Mouse (Mus musculus): ENCODE data around the gene Lrrc1.
A peak's percentile ranks its signal among the peaks of the same experiment; 100 is the strongest.

The Lrrc1 gene

DNA sequence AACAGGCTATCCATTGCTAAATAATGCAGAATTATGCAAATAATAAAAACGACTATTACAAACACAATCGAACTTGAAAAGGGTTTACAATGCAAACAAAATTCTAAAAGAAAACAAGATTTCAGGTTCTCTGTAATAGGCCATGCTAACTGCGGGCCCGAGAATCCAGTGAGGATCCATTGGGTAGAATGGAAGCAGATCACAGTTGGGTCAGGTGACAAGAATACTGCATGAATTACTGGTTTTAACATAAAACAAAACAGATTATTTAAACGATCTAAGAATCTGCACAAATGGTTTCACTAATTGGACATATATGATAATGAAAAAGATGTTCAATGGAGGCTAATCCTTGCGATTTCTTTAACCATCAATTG is 42.5 kb downstream of the Lrrc1 start:
- DNase-seq (ENCODE audit: low spot score): no peak

GRCm38 (mm10) chr9:77499084-77499483 is 45.6 kb downstream of the Lrrc1 start:
- no peak for DNase-seq (ENCODE audit: low spot score)

- no peak for DNase-seq (ENCODE audit: low spot score)
Measured at GRCm38 (mm10) chr9:77498406-77498805, 46.3 kb downstream of the Lrrc1 start.

GRCm38 (mm10) chr9:77497173-77497572 is 47.5 kb downstream of the Lrrc1 start:
- no peak for DNase-seq (ENCODE audit: low spot score)

DNA sequence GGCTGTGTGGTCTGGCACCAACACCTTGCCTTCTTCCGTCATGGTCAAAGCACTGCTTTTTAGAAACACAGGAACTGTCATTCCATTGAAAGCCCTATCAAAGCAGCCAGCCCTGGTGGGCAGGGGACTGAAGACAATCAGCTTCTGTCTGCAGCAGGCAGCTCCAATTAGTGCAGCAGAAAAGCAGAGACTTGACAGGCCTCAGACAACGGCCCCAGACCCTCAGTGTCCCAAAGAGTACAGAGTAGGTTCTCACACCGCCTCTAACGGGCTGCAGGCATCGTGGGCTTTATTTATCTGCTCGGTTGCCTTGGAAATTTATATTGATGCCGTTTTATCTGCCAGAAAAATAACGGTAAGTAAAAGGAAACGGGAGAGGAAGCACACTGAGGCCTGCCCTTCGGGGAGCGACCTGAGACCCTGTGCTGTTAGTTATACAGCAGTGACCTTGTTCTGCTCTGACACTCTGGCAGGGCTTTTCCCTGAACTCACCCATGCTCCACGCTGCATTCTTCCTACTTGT is 48.1 kb downstream of the Lrrc1 start:
- DNase-seq (ENCODE audit: low spot score): no peak

- no peak for DNase-seq (ENCODE audit: low spot score)
Measured at GRCm38 (mm10) chr9:77494307-77494706, 50.4 kb downstream of the Lrrc1 start.

GRCm38 (mm10) chr9:77488611-77489010 is 56.1 kb downstream of the Lrrc1 start:
- no peak for DNase-seq (ENCODE audit: low spot score)

DNA sequence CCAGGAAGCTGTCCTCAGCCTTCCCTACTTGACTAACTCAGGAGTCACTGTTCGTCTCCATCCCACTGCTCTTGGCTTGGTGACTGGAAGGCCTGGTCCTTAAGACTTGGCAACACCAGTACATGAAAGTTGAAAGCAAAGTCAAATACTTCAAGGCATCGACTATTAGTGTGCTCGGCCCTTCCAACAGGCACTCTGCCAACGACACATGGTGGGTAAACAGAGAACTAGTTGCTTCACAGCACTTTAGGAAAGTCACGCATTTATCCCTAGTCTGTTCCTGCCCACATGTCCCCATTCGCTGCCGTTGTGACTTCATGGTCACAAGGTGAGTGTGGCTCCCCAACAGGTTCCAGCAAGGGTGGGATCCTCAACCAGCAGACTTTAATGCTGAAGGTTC is 57.2 kb downstream of the Lrrc1 start:
- no peak for DNase-seq (ENCODE audit: low spot score)

DNA sequence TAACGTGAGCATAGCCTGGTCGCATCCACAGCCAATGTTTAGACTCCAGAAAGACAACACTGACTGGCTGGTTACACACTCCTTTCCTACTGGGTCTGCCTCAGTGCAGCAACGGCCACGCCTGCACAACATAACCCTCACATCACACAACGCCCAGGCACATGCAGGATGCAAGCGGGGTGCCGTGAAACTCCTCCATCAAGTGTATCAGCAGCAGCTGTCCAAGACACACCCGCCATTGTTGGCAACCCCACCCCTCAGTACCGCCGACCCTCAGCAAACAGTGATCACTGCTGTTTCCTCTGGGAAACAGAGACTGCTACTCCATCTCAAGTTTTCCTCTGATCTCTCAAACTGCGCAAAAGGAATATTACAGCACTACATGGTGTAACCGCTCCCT is 58.8 kb downstream of the Lrrc1 start:
- no peak for DNase-seq (ENCODE audit: low spot score)

DNA sequence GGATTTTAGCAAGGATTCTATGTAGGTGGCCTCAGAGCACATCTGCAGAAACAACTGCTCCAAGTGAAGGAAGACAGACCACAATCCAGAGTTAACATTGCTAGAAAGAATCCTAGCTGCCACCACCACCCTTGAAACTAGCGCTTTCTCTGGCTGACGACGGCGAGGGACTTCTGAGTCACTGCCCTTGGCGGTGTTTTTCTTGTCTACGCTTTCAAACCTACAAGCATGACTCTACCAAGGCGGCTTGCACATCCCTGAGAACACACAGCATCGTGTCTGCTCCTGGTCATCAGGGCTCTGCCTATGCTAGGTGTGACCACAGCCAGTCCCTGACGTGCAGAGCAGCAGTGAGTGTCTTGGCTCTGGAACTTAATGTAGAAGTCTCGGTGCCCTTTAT is 59.9 kb downstream of the Lrrc1 start:
- DNase-seq (ENCODE audit: low spot score): no peak

GRCm38 (mm10) chr9:77483559-77483958 is 61.1 kb downstream of the Lrrc1 start:
- no peak for DNase-seq (ENCODE audit: low spot score)

GRCm38 (mm10) chr9:77482281-77482680 is 62.4 kb downstream of the Lrrc1 start:
- DNase-seq (ENCODE audit: low spot score): no peak

GRCm38 (mm10) chr9:77481380-77481779 is 63.3 kb downstream of the Lrrc1 start:
- no peak for DNase-seq (ENCODE audit: low spot score)

GRCm38 (mm10) chr9:77480574-77481319 is 63.9 kb downstream of the Lrrc1 start:
- no peak for DNase-seq (ENCODE audit: low spot score)

DNA sequence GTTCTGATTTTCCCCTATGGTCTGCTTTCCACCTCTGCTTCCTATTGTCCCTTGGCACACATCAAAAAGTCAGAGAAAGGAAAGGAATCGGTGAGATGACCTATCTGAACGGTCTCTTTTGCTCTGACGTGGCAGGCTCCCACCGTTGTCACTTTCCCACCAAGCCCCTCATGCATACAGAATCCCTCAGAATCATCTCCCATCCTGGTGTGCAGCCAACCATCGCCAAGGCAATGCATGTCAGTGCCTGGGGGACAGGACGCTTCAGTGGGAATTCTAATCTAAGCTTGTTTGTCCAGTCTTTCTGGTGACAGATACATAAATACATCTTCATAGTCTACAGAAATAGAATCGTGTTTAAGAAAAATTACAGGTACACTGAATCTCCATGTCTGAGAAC is 64.7 kb downstream of the Lrrc1 start:
- no peak for DNase-seq (ENCODE audit: low spot score)

- no peak for DNase-seq (ENCODE audit: low spot score)
Measured at GRCm38 (mm10) chr9:77478166-77478920, 66.3 kb downstream of the Lrrc1 start.

GRCm38 (mm10) chr9:77474535-77474934 is 70.1 kb downstream of the Lrrc1 start:
- DNase-seq (ENCODE audit: low spot score): no peak

GRCm38 (mm10) chr9:77472557-77472956 is 72.1 kb downstream of the Lrrc1 start:
- DNase-seq (ENCODE audit: low spot score): no peak

- no peak for DNase-seq (ENCODE audit: low spot score)
Measured at GRCm38 (mm10) chr9:77471646-77472220, 72.9 kb downstream of the Lrrc1 start.

DNA sequence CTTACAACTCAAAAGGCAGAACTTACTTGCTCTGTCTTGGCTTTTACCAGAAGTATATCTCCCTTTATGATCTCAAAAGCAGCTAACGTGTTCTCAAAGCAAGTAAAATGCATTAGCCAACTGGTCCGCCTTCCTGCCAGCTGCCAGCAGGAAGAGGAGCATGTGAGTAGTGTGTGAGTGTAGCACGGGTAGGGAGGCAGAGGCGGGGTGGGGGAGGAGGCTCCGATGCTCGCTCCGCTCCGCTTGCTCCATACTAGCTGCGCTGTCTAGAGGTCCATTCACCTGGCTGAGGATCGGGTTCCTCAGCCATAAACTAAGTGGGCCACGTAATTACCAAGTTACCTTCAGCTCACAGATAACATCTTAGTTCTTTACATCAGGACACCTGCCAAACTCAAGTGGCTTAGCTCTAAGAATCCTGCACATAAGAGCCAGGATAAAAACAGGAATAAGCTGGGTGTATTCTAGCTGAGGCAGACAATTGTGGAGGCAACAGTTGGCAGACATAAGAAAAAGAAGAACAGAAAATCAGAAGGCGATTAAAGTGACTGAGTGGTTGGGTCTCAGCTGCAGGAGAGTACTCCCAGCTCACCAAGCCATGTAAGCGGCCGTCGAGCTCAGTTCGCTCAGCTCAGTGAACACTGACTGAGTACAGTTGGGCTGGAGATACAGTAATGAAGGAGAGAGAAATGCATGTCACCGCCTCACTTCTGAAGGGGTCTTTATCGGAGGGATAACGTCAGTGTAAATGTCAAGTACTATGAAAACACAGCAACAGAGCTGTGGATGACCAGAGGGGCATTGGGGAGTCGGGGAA is 74.7 kb downstream of the Lrrc1 start:
- DNase-seq (ENCODE audit: low spot score): peak; percentile 36

GRCm38 (mm10) chr9:77466926-77467325 is 77.7 kb downstream of the Lrrc1 start:
- DNase-seq (ENCODE audit: low spot score): no peak

- no peak for DNase-seq (ENCODE audit: low spot score)
Measured at GRCm38 (mm10) chr9:77465401-77465800, 79.3 kb downstream of the Lrrc1 start.
